Mouse (Mus musculus) bone marrow macrophage, adult 2 months (primary cell): ENCODE data around the gene Col18a1.

Experiments
- CTCF ChIP-seq: IDR thresholded peaks from 2 replicates; pipeline ENCODE4 v1.5.1; 2012; ENCODE audit warnings: low read depth, mild to moderate bottlenecking, low read length, moderate library complexity
- POLR2A ChIP-seq: IDR thresholded peaks from 2 replicates; pipeline ENCODE4 v1.6.1; 2012; ENCODE audit warnings: mild to moderate bottlenecking, low read depth, low read length, borderline replicate concordance

DNA sequence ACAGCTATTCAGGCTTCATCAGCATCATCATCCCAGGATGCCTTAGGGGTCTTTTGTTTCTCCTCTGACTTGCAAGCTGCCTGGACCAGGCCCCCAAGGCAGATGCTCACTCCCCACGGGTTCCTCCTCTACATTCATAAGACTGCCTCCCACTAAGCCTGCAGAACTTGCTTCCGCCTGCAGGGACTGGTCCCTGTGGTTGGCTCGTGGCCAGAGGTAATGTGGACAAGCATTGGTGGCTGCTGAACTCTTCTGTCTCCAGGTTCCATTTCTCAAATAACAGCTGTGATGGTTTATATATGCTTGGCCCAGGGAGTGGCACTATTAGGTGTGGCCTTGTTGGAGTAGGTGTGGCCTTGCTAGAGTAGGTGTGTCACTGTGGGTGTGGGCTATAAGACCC lies 104.9 kb downstream of the Col18a1 start:
- TF ChIP-seq POLR2A = no peak
- no peak for TF ChIP-seq CTCF
